Mouse (Mus musculus): ENCODE data around the gene 2410137M14Rik. TPM values are rescaled to one million over a fixed set of nuclear protein-coding genes. Genes with fewer than 3 reads are reported as not detected.

The 2410137M14Rik gene
- polyA plus RNA-seq, 1 experiment from 2014 or later: not detected

DNA sequence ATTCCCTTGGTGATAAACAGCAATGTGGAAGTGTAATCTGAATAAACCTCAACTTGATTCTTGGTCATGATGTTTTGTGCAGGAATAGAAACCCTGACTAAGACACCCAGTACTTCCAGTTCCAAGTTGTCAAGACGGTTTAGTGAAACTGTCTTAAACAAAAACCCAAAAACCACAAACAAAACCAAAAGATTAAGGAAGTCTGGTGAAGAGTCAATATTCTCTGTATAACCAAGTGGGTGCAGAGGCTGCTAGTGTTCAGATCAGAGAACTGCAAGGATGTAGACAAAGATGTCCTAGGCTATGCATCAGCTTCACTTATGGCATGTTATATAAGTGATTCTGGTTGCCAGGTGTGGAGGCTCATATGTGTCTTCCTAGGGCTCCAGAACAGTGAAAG is 14.2 kb downstream of the 2410137M14Rik start:
- Histone ChIP-seq H3K4me1 (no peaks in the 10 kb centered on the region), H3K27me3 (replicated peaks) (no peaks in the 10 kb centered on the region), H3K27ac (replicated peaks) (no peak overlapping the region), H3K9ac (no peak overlapping the region), H3K4me3 (no peak overlapping the region), H3K36me3 (peaks cover 3% of the 10 kb centered on the region), H3K9me3 (no peaks in the 10 kb centered on the region), H3K4me2 (no peak overlapping the region)
- no peak for ATAC-seq (ENCODE audit: extremely low read depth, insufficient number of reproducible peaks, low FRiP score, low TSS enrichment)
- WGBS: 59% methylated on average over 1 of the region's 1 CpGs

DNA sequence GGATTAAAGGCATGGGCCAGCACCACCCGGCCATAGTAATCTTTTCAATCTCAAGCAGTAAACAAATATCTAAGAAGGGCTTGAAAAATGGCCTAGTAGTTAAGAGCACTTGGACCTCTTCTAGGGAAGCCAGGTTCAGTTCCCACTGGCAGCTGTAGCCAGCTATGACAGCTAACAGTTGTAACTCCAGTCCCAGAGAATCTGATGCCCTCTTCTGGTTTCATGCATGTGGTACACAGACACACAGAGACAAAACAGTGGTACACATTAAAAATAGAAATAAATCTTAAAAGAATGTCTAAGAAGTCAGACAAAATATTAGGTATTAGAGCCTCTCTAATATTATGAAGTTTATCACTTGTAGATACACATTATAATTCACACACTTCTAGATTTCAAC is 19.9 kb downstream of the 2410137M14Rik start:
- no peak overlapping the region for H3K4me3 ChIP-seq
- no peak overlapping the region for H3K9ac ChIP-seq
- no peak overlapping the region for H3K4me2 ChIP-seq
- no peaks in the 10 kb centered on the region for H3K27me3 ChIP-seq (replicated peaks)
- no peak for ATAC-seq (ENCODE audit: extremely low read depth, insufficient number of reproducible peaks, low FRiP score, low TSS enrichment)
- no peaks in the 10 kb centered on the region for H3K9me3 ChIP-seq
- peaks cover 12% of the 10 kb centered on the region for H3K36me3 ChIP-seq
- WGBS: 54% methylated on average over 1 of the region's 1 CpGs
- H3K4me1 ChIP-seq: peaks cover 17% of the 10 kb centered on the region
- no peak overlapping the region for H3K27ac ChIP-seq (replicated peaks)

DNA sequence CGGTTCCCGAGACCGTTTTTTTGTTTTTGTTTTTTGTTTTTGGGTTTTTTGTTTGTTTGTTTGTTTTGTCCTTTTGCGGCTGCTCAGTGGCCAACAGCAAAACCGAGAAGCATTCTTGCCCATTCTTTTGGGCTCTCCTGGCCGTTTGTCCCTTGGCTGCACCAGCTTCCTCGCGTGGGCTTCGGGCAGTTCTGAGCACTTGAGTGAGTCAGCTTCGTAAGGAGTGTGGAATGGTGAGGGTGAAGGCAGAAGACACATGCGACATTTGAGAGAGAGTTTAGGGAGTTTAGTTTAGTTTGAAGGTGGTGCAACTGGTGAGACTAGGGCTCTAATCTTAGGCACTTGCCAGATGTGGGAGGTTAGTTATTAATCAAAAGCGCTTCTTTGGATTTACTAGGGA is 22.2 kb downstream of the 2410137M14Rik start:
- H3K9me3 ChIP-seq: no peaks in the 10 kb centered on the region
- WGBS: 12% methylated on average over 12 of the region's 12 CpGs
- peak overlapping the region; percentile 90 for H3K4me2 ChIP-seq
- peaks cover 17% of the 10 kb centered on the region for H3K4me1 ChIP-seq
- H3K9ac ChIP-seq: peak overlapping the region; percentile 89
- ATAC-seq (ENCODE audit: extremely low read depth, insufficient number of reproducible peaks, low FRiP score, low TSS enrichment): no peak
- peaks cover 26% of the 10 kb centered on the region for H3K36me3 ChIP-seq
- no peaks in the 10 kb centered on the region for H3K27me3 ChIP-seq (replicated peaks)
- peak overlapping the region; percentile 82 for H3K4me3 ChIP-seq
- peak overlapping the region; percentile 86 for H3K27ac ChIP-seq (replicated peaks)

DNA sequence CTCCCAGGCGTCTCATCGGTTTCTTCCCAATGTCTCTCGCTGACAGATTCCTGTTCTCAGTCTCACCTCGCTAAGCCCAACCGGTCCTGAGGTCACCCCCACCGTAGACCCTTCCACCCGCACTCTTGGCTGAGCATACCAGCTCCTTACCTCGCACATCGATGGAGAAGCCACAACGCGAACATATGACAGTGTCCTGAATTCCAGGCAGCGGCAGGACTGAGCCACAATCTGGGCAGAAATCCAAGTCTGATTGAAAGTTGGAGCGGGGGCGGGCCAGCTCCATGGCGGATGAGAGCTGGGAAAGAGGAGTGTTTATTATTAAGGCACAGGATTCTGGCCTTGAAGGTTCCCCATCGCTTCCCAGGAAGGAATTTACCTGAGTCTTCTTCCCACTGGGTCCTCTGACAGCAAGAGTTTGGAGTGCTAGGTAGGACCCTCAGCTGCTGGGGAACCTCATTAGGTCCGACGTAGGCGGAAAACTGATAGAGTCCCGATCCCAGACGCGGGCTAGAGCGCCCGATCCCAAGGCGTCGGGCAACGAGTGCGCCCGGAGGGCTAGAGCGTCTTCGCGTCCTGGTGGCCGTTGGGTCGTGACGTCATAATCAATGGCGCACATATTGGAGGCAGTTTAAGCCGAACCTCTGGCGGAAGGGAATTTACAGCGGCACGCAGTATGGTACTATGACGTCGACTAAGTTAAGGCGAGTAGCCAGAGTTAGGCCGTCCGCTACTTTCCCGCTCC is 22.9 kb downstream of the 2410137M14Rik start, which contains the start of the genes Znrd1 and Znrd1as:
TSS of gene Znrd1 (minus strand) at position 561 of the 745 bp plus-strand sequence.
TSS of gene Znrd1as (plus strand) at position 594 of the 745 bp plus-strand sequence.
- Histone ChIP-seq H3K4me2 (peak within 1 kb of the TSS; percentile 90), H3K9me3 (no peaks in the 10 kb centered on the region), H3K27ac (replicated peaks) (peak within 1 kb of the TSS; percentile 86), H3K27me3 (replicated peaks) (no peaks in the 10 kb centered on the region), H3K9ac (peak within 1 kb of the TSS; percentile 89), H3K36me3 (peaks cover 33% of the 10 kb centered on the region), H3K4me1 (peaks cover 17% of the 10 kb centered on the region), H3K4me3 (peak within 1 kb of the TSS; percentile 82)
- under 1% methylated on average over 46 of the region's 46 CpGs for WGBS
- ATAC-seq (ENCODE audit: extremely low read depth, insufficient number of reproducible peaks, low FRiP score, low TSS enrichment): peak; percentile 87

DNA sequence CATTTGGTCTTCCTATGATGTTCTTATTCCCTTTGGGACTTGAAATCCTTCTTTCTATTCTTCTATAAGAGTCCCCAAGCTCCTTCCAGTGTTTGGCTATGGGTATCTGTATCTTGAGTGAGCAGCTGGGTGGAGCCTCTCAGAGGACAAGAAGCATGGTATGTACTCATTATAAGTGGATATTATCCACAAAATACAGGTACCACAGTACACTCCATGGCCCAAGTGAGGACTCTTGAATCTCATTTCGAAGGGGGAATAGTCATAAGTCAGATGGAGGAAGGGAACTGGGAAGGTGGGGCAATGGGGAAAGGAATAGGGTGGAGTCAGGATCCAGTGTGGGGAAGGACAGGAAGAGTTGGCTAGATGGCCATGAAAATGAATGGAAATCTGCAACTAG is 28.0 kb downstream of the 2410137M14Rik start:
- peaks cover 20% of the 10 kb centered on the region for H3K4me1 ChIP-seq
- ATAC-seq (ENCODE audit: extremely low read depth, insufficient number of reproducible peaks, low FRiP score, low TSS enrichment): no peak
- peaks cover 50% of the 10 kb centered on the region for H3K36me3 ChIP-seq
- no peak overlapping the region for H3K9ac ChIP-seq
- WGBS: 83% methylated on average over 1 of the region's 1 CpGs
- H3K4me2 ChIP-seq: no peak overlapping the region
- no peaks in the 10 kb centered on the region for H3K9me3 ChIP-seq
- H3K27ac ChIP-seq (replicated peaks): no peak overlapping the region
- H3K27me3 ChIP-seq (replicated peaks): peaks cover 4% of the 10 kb centered on the region; the same call in 1 of the 2 replicates
- H3K4me3 ChIP-seq: no peak overlapping the region

DNA sequence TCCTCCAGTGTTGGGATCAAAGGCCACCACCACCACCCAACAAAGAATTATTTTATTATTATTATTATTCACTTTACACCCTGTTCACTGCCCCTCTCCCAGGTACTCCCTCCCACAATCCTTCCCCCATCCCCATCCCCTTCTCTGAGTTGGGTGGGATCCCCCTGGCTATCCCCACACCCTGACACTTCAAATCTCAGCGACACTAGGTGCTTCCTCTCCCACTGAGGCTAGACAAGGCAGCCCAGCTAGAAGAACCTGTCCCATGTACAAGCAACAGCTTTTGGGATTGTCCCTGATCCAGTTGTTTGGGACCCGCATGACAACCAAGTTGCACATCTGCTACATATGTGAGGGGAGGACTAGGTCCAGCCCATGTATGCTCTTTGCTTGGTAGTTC is 28.4 kb downstream of the 2410137M14Rik start:
- Histone ChIP-seq H3K36me3 (peaks cover 50% of the 10 kb centered on the region), H3K27me3 (replicated peaks) (peaks cover 5% of the 10 kb centered on the region; the same call in 1 of the 2 replicates), H3K9me3 (no peaks in the 10 kb centered on the region), H3K4me1 (peaks cover 21% of the 10 kb centered on the region), H3K9ac (no peak overlapping the region), H3K27ac (replicated peaks) (no peak overlapping the region), H3K4me2 (no peak overlapping the region), H3K4me3 (no peak overlapping the region)
- no peak for ATAC-seq (ENCODE audit: extremely low read depth, insufficient number of reproducible peaks, low FRiP score, low TSS enrichment)
- WGBS: 89% methylated on average over 2 of the region's 2 CpGs

DNA sequence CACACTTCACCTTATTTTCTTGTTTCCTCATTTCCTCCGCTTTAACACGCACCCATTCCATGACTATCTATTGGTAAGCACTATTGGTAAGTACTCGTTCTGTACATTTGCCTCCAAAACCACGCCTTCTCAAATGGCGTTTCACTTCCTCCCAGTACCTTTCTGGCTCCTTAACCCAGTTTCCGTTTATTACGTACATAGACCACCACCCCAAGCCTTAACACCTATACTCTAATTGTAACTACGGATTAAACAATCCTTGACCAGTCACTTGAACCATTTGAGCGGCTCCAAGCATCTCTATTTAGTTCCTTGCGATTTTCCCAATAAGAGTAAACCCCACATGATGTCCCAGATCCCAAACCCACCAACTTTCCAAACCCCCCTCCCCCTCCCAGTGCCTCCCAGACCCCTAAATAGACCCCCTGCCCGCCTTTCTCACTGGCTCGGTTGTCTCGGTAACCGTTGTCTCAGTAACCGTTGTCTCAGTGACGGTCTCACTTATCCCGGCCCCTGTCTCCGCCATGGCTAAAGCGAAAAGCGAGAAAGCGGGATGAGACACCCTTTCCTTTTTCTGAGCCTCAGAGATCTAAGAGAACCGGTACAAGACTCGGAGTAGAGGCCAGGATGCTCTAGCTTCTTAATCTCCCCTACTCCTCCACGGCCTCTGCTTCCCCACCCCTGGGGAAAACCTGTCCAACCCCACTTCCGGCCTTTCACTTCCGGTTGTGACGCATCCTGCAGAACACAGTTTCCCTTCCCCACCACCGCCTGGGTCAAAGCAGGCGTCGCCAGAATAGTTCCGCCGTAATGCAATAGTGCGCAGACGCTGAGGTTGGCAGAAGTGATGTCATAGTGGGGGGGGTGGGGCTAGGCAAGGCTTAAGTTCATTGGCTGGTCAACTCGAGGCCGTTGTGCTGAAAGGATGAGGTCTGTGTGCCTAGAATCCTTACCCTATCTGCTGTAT is 29.8 kb downstream of the 2410137M14Rik start, which contains the start of gene Ppp1r11:
TSS of gene Ppp1r11 (minus strand) at position 761 of the 967 bp plus-strand sequence.
- Histone ChIP-seq H3K27me3 (replicated peaks) (peaks cover 16% of the 10 kb centered on the region), H3K4me1 (peaks cover 21% of the 10 kb centered on the region), H3K27ac (replicated peaks) (peak within 1 kb of the TSS; percentile 76), H3K4me2 (peak within 1 kb of the TSS; percentile 86), H3K9ac (peak within 1 kb of the TSS; percentile 92), H3K4me3 (peak within 1 kb of the TSS; percentile 85), H3K36me3 (peaks cover 42% of the 10 kb centered on the region), H3K9me3 (no peaks in the 10 kb centered on the region)
- 2% methylated on average over 36 of the region's 36 CpGs for WGBS
- peak; percentile 95 for ATAC-seq (ENCODE audit: extremely low read depth, insufficient number of reproducible peaks, low FRiP score, low TSS enrichment)

DNA sequence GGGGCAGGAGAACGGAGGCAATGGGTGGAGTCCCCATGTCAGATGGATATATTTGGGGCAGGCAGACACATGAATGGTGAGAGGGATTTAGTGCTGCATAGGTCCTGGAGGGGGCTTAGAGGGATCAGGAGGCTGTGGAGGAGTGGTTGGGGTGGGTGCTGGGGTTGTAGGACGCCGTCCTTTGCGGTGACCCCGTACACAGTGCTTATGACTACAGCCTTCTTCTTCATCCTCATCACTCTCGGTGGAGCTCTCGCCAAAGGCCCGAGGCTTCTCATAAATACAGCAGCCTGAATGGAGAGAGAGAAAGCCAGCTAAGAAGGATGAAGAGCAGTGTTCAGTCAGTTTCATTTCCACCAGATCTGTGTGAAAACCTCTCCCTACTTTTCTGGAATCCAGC is 31.8 kb downstream of the 2410137M14Rik start:
- H3K4me2 ChIP-seq: no peak overlapping the region
- H3K9me3 ChIP-seq: no peaks in the 10 kb centered on the region
- 90% methylated on average over 8 of the region's 8 CpGs for WGBS

DNA sequence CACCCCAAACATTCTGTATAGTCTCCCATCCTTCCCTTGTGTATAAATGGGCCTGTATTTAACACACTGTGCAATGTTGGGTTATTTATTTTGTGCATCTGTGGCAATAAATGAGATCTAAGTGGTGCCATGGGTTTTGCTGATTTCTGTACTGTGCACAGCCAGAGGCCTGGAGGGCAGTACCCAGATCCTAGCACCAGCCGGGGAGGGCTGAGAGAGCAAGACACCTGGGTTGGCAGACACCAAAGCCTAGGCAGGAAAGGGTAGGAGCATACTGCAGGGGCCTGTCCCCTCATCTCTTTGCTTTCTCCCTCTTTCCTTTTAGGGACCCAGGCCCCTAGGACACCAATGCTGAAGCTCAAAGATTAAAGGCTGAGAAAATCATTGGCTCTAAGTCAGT is 32.8 kb downstream of the 2410137M14Rik start:
- H3K4me1 ChIP-seq: peaks cover 23% of the 10 kb centered on the region
- H3K27me3 ChIP-seq (replicated peaks): peaks cover 46% of the 10 kb centered on the region
- no peak overlapping the region for H3K4me3 ChIP-seq
- no peak overlapping the region for H3K9ac ChIP-seq
- H3K4me2 ChIP-seq: no peak overlapping the region
- ATAC-seq (ENCODE audit: extremely low read depth, insufficient number of reproducible peaks, low FRiP score, low TSS enrichment): no peak
- H3K9me3 ChIP-seq: no peaks in the 10 kb centered on the region
- H3K36me3 ChIP-seq: peaks cover 18% of the 10 kb centered on the region
- no peak overlapping the region for H3K27ac ChIP-seq (replicated peaks)
- WGBS: 84% methylated on average over 1 of the region's 1 CpGs

More for the DNA sequence above, 31.8 kb downstream of the 2410137M14Rik start:
- Histone ChIP-seq H3K36me3 (peaks cover 27% of the 10 kb centered on the region), H3K27me3 (replicated peaks) (peaks cover 36% of the 10 kb centered on the region), H3K27ac (replicated peaks) (no peak overlapping the region), H3K4me3 (no peak overlapping the region), H3K9ac (no peak overlapping the region), H3K4me1 (peaks cover 21% of the 10 kb centered on the region)
- ATAC-seq (ENCODE audit: extremely low read depth, insufficient number of reproducible peaks, low FRiP score, low TSS enrichment): no peak

DNA sequence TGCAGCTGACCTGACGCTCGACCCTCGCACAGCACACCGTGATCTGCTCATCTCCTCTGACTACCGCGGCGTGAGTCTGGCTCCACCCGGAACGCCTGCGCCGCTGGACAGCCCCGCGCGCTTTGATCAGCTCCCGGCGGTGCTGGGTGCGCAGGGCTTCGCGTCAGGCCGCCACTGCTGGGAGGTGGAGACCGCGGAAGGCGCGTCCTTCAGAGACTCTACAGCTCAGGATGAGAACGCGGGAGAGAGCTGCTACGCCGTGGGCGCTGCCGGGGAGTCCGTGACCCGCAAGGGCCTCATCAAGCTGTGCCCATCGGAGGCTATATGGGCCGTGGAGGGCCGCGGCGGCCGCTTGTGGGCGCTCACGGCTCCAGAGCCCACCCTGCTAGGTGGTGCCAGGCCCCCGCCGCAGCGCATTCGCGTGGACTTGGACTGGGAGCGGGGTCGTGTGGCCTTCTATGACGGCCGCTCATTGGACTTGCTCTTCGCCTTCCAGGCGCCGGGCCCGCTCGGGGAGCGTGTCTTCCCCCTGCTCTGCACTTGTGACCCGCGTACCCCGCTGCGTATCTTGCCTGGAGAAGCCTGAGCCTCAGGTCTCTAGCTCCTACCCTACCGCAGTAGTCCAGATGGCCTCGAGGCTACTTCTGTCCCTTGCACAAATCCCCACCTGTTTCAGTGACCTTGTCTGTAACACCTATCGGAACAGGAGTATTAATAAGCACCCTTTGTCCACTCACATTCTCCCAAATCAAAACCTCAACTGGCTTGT is 33.8 kb downstream of the 2410137M14Rik start:
- Histone ChIP-seq H3K4me1 (peaks cover 33% of the 10 kb centered on the region), H3K27me3 (replicated peaks) (peaks cover 56% of the 10 kb centered on the region), H3K36me3 (peaks cover 18% of the 10 kb centered on the region), H3K4me2 (peak overlapping the region; percentile 99), H3K4me3 (peak overlapping the region; percentile 65), H3K9me3 (no peaks in the 10 kb centered on the region), H3K9ac (peak overlapping the region; percentile 82), H3K27ac (replicated peaks) (no peak overlapping the region)
- ATAC-seq (ENCODE audit: extremely low read depth, insufficient number of reproducible peaks, low FRiP score, low TSS enrichment): no peak
- WGBS: 2% methylated on average over 62 of the region's 62 CpGs
